Mouse (Mus musculus) R1 (cell line): ENCODE measurements around the gene Fn1.
A peak's percentile ranks its signal among the peaks of the same experiment; 100 is the strongest.

Experiments
- DNase-seq: peaks from one replicate; pipeline ENCODE4 v3.0.0-alpha.2; 2018; ENCODE audit warnings: low read depth, low spot score

Gene Fn1

GRCm38 (mm10) chr1:71652551-71653399 lies at the start of gene Fn1:
Fn1 (minus strand) TSS chr1:71653200.
- peak; percentile 95 for DNase-seq

DNA sequence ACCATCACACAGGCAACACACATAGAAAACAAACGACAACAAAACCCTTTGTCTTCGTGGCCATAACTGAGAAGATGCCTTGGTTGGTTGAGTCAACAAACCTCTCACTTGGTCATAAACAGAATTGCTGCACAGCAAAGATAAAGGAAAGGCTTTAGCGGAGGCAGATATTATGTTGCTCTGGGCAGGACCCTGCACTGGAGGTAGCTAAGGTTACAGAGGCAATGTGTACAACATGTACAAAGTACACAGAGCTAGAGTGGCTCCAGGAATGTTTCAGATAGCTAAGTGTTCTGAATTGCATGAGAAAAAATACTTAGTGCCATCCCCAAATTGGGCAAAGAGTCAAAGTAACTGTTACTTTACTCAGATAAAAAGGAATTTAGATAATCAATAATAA lies 43.1 kb upstream of the Fn1 start:
- DNase-seq: no peak

GRCm38 (mm10) chr1:71691472-71692277 lies 38.7 kb upstream of the Fn1 start:
- peak; percentile 37 for DNase-seq

- DNase-seq: no peak
Measured at GRCm38 (mm10) chr1:71688926-71689303, 35.9 kb upstream of the Fn1 start.

DNA sequence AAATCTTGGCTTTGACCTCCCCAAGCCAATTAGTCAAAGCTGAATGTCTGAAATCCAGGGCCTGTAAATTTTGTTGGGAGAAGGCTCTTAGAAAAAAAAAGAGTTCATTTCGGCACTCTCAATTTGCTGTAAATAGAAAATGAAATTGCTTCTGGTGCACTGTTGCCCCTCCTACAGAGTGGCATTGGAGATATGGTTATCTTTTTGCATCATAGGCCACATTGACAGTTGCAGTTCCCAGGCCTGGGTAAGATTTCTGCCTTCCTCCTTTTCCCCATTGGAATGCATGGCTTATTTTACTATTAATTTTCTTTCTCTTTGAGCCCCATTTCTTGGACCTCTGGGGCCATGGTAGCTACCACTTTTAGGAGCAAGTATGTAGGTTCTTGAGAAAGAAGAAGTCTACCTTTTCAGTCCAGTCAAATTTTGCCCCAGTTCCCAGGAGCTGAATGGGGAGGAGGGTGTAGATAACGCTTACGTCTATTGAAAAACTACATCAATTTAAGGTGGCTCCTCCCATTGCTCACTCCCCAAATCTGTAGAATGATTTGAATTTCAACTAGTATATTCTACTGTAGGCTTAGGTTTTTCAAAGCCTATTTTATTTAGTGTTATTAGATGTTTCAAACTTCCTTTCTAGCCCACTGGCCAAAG lies 35.4 kb upstream of the Fn1 start:
- DNase-seq: no peak

DNA sequence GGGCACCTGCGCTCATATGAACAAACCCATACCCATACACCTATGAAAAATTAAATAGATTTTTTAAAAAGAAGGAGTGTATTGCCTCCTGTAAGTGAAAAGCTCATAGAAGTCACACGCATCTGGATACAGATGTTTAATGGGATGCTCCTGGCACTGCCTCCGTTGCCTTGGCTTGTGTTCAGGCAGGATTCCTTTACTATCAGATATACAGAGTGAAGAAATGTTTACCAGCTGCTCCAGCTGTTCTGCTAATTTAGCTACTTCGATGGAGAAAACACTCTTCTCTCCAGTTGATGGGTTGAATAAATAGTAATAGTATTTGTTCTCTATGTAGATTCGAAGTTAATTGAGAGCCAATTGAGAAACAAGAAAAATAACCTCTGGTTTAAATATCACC lies 33.8 kb upstream of the Fn1 start:
- no peak for DNase-seq

DNA sequence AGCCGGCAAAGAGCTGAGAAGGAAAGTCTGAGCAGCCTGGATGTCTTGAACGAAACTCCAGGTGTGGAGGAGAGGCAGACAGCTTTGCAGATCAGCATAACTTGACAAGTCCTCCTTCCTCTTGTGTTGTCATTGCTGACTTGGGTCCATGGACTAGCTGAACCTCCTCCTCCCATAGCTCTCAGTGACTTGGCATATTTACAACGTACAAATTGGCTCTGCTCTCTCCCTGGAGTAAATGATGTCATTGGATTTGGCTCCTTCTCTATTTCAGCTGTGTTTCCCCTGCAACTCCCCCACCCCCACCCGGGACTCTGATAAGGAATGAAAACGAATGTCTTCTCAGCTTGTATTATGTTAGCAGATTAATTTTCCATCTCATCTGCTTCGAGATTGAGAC lies 30.7 kb upstream of the Fn1 start:
- DNase-seq: no peak

GRCm38 (mm10) chr1:71682194-71682715 lies 29.3 kb upstream of the Fn1 start:
- DNase-seq: no peak

DNA sequence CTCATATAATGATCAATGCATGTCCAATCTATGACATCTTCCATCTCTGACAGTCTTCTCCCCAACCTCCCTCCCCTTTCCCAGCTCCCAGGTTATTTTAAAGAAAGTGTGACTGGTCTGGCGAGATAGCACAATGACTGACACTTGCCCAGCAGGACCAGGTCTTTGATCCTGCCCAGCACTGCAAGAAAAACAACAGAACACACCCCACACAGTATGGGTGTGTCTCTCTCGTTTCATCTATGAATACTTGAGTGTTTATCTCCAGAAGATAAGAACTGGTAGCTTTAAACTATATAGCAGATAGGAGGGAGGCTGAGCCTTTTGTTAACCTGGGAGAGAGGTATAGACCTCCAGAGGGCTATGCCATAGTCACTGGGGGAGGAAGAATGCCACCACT lies 28.3 kb upstream of the Fn1 start:
- no peak for DNase-seq

DNA sequence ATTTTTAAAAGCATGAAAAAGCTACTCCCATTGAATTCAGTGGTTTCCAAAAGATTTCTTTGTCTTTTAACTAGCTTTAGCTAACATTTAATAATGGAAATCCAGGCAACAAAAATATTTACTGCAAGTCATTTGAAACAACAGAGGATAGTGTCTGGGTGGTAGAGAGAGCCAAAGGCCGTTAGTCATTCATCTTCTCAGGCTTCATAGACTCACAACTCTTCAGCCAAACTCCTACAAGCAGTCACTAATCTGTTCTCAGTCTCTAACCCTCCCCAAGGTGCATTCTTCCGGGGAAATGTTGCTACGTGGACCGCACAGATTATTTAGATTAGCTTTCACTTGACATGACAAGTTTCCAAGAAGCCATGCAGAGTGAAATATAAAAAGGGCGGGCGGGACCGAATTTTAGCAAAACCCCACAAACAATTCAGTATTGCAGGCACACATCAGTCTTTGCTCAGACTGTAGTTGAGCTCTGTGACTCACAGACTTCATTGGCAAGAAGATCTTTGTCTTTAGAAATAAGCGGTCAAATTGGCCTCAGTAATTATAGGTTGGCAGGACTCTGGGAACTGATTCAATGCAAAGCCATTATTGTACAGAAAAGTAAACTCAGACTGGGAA lies 27.2 kb upstream of the Fn1 start:
- DNase-seq: no peak

DNA sequence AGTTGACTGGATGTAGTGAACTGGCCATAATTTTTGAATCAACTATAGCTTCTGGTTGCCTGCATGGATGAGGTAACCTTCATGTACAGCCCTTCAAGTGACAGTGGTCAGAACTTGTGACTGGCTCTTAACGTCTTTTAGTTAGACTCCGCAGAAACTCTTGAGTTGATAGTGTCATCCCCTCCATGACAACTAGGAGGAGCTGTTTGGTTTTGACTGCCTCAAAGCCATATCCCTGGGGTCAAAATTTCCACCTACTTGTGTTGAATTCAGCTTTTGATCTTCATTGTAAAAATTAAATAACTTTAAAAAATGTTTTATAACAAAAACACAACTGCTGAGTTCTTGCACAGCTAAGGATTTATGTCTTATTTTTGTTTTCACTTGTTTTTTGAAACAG lies 22.4 kb upstream of the Fn1 start:
- DNase-seq: peak; percentile 71

DNA sequence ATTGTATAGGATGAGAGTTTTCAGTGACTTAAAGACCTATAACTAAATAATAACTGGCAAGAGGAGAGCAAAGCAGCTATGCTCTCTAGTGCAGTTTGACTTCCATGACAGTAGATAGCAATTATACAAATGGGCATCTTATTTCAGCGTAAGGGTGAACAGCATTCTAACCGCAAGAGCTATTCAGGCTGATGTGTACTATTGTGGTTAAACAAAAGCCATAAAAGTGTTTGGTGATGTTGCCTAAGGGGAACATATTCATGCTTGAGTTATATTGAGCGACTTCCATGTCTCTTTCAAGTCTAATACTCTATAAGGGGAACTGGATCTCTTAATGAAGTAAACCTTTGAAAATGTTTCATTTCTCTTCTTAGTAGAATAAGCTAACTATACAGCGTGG lies 21.3 kb upstream of the Fn1 start:
- DNase-seq: no peak

- peak; percentile 98 for DNase-seq
Measured at GRCm38 (mm10) chr1:71673398-71673910, 20.5 kb upstream of the Fn1 start.

DNA sequence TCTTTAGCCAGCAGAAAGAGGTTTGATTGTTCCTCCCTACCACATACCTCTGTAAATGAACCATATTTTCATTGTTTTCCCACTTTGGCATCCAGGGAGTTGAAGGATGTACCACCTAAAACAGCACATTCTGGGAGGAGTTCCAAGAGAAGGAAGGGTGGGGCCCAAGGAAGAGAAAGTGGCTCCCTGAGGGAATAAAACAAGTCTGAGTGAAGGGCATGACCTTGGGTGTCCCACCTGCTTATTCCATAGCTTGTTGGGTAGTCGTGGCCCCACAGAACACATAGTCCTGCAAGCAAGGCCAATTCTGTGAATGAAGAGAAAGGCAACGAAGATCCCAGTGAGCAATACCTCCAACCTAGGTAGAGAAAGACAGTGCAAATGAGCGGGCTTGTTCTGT lies 19.3 kb upstream of the Fn1 start:
- peak; percentile 51 for DNase-seq

GRCm38 (mm10) chr1:71663242-71663641 lies 10.2 kb upstream of the Fn1 start:
- DNase-seq: no peak

- DNase-seq: no peak
Measured at GRCm38 (mm10) chr1:71658632-71659031, 5.6 kb upstream of the Fn1 start.

DNA sequence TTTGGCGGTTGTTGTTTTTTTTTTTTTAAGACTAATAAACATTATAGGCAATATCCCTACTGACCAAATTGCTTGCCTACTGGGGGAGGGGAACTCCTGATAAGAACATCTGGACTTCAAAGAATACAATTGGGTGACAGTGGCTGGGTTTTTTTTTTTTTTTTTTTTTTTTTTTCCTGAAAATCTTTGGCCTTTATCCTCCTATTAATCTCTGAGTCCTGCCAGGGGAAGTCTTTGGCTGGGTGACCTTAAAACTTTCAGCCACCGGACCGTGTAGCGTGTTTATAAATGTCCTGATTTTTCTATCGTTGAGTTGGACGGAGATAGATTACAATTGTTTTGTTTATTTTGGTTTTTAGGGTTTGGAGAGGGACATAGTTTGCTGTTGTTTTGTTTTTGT lies 3.3 kb upstream of the Fn1 start:
- no peak for DNase-seq

DNA sequence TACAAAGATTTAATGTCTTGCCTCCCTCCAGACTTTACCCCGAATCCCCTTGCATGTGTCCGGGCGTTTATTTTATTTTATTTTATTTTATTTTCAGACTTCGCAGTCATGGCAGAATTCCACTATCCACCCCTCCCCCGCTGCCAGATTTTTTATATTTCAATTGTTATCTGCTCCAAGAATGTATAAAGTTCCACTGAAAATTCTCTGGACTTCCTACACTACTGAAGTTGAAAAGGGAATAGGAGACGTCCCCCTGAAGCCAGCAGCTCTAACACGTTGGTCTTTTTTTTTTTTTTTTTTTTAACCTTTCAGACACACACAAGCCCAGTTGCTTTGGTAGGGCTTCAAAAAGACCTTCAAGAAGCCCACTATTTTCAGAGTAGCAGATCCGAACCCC lies 1.2 kb upstream of the Fn1 start:
- DNase-seq: no peak

DNA sequence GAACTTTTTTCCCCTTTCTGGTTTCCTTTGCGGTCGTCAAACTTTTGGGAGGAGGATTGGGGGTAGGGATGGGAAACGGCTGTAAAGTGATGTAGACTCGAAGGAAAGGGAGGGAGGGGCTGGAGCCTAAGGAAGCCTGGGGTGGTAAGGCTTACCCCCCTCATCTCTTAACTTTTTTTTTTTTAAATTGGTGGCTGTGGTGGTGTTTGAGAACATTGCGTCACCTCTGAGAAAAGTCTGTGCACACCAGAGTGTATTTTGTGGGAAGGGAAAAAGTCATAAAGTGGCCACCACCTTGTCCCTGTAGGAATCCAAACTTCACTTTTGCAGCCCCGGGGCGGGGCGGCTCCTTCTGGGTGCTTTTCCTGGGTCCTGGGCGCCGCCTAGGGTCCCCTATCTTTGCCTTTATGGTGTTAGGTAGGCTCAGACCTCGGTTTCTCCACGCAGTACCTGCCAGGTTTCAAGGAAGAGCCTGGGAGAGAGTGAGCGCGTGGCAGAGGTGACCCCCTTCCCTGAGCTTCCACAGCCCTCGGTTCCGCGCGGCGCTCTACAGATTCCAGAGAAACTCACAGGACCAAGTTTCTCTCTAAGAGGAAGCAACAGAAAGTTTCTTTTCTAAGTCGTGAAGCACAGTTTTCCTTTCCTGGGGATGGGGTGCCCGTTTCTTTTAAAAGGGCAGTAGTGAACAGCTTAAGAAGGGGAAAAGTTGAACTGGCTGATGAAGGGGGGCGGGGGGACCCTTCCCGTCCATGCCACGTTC lies 580 bp upstream of the Fn1 start:
- peak; percentile 50 for DNase-seq

- no peak for DNase-seq
Measured at GRCm38 (mm10) chr1:71651828-71652227, 1.2 kb downstream of the Fn1 start.

DNA sequence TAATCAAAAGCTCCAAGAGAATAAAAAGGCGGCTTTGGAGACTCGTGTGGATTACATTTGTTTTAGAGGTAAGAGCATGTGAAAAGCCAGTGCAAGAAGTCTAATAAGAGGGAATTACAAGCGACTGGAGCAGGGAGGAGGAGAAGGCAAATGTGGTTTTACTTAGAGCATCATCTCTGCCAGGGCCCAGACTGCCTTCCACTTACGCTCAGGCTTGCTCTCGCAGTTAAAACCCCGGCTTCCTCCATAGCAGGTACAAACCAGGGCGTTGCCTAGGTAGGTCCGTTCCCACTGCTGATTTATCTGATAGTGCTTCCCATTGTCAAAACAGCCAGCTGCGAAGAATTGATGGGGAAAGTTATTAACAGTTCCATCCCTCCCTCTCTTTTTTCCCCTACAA lies 1.7 kb downstream of the Fn1 start:
- DNase-seq: peak; percentile 41
